Mouse (Mus musculus): ENCODE results near the gene Il22ra1.

DNA sequence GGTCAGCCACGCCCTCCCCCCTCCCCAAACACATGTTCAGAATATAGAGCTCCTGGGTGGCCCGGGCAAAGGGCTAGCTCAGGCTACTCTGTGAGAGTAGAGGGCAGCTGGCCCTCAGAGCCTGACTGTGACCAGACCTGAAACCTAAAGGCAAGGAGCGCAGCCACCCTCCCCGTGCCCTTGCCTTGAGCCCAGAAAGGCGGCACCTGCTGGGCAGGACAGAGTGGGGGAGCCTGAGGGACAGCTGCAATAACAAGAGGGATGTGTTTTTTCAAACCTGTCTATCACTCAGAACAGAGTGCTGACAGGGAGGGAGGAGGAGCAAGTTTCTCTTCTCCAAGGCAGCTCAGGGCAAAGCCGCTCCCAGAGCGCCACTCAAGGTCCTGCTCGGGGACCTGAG, 46.5 kb downstream of the Il22ra1 start:
- TF ChIP-seq CTCF (conservative IDR thresholded peaks at IDR 0.05; ENCODE audit: low read length) (no peak), POU5F1 (IDR thresholded peaks at IDR 0.05; ENCODE audit: borderline replicate concordance, low read length) (no peak), NANOG (IDR thresholded peaks at IDR 0.05; ENCODE audit: borderline replicate concordance, low read length) (no peak)

Data from E14TG2a.4 (cell line).